Mouse (Mus musculus) telencephalon, adult 2 months (tissue): Measurements from ENCODE around the gene Trhr2.

Source experiments
- DNase-seq: peaks from one replicate; pipeline ENCODE4 v3.0.0-alpha.2; 2011; ENCODE audit warnings: low read depth, low spot score

The Trhr2 gene

GRCm38 (mm10) chr8:122307836-122308235, 52.7 kb downstream of the Trhr2 start:
- DNase-seq = no peak
